Mouse (Mus musculus) thymus, postnatal 4 days (tissue): ENCODE data around the gene Gm4788.
"Not testable (repeated sequence)": the region's sequence is repeated elsewhere in the genome, so short reads cannot be mapped to it uniquely, and the experiment has no call there.

Experiments used
- DNase-seq: peaks from one replicate; pipeline ENCODE4 v3.0.0; 2021

The Gm4788 gene

DNA sequence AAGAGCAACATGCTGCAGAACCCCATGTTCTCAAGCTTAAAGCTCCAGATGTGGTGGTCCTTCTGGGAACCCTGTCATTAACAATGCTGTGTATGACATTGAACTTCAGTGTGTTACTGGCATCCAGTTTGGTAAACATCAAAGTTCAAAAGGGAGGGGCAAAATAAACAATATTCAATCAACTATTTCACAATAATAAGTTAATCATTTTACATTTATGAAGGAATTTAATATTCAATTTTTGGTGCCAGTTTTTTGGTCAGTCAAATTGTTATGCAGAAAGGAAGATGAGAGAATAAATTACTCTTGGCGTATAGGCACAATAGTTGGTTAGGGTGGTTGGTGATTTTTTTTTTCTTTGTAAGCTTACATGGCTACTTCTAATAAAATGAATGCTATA lies at the start of gene Gm4788:
Gm4788 (minus strand) TSS at position 101 of the 400 bp plus-strand sequence.
- DNase-seq: no peak

DNA sequence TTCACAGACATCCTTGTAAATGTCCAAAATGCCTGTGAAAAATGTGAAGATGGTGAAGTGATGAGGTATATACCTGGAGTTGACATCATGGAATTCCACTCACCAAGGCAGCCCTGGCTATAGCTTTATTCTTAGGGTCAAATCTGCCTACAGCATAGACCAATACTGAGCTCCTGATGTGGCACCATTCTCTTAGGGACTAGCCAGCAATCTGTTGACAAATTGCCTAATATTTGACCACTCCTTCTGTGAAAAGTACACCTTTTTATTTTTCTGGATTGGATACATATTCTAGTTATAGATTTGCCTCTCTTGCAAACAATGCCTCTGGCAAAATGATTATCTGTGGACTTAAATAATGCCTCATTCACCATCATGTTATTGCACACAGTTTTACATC lies 27.6 kb upstream of the Gm4788 start:
- DNase-seq: no peak

- DNase-seq: not testable (repeated sequence)
Measured at GRCm38 (mm10) chr1:139769913-139770312, 11.1 kb downstream of the Gm4788 start.

DNA sequence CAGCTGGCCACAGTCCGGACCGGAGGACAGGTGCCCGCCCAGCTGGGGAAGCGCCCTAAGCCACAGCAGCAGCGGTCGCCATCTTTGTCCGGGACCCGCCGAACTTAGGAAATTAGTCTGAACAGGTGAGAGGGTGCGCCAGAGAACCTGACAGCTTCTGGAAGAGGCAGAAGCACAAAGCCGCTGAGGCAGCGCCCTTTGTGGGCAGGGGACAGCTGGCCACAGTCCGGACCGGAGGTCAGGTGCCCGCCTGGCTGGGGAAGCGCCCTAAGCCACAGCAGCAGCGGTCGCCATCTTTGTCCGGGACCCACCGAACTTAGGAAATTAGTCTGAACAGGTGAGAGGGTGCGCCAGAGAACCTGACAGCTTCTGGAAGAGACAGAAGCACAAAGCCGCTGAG lies 64.4 kb downstream of the Gm4788 start:
- not testable (repeated sequence) for DNase-seq

GRCm38 (mm10) chr1:139716249-139716648 lies 64.8 kb downstream of the Gm4788 start:
- not testable (repeated sequence) for DNase-seq

GRCm38 (mm10) chr1:139649921-139650320 lies 131.1 kb downstream of the Gm4788 start:
- DNase-seq: not testable (repeated sequence)
